ENCODE assay signal across 15 mouse cellular contexts in genomic region chr10:14511904-14512663, GRCm38 (mm10). TPM values are rescaled to one million over a fixed set of nuclear protein-coding genes. Genes with fewer than 3 reads are reported as not detected.
DNase-seq lines count a peak whose midpoint lies in the region; ATAC-seq and TF ChIP-seq lines count a peak whose summit lies in the region.
"Had no signal": no experiment of that assay in that cellular context is flagged by ENCODE, and none has a peak within 500 bp of the region (broad histone marks: within the 10 kb centered on the region; RNA-seq: fewer than 3 reads in every experiment).

No protein-coding gene starts in this region.

- no peak overlapping the region for H3K27ac ChIP-seq in neural tube, embryonic 12.5 days
- H3K27ac ChIP-seq in hindbrain, postnatal 0 days, result no peak overlapping the region
- H3K27ac ChIP-seq: embryonic facial prominence, embryonic 15.5 days; heart, embryonic 10.5 days; layer of hippocampus, adult 2 months; liver, embryonic 15.5 days had no signal

- no peak overlapping the region for H3K4me2 ChIP-seq in neural tube, embryonic 12.5 days (replicated peaks)
- H3K4me2 ChIP-seq in hindbrain, postnatal 0 days (ENCODE audit: low read depth, low read length), result no peak overlapping the region
- H3K4me2 ChIP-seq: embryonic facial prominence, embryonic 15.5 days; liver, embryonic 15.5 days had no signal

- WGBS in neural tube, embryonic 12.5 days, result 18% methylated on average over 2 of the region's 2 CpGs
- 19% methylated on average over 2 of the region's 2 CpGs for WGBS in hindbrain, postnatal 0 days

- peak; percentile 5 for DNase-seq in adrenal gland, postnatal 10 days
- DNase-seq in adrenal gland, postnatal 25 days, result no peak
- DNase-seq in neural tube, embryonic 10.5 days (ENCODE audit: extremely low spot score, low spot score), result no peak
- DNase-seq in hindbrain, postnatal 0 days (ENCODE audit: low spot score), result peak; percentile 9
- peak; percentile 59 for DNase-seq in retina, postnatal 1 day
- no peak for DNase-seq in spleen, adult 12 weeks (ENCODE audit: low spot score)
- DNase-seq in layer of hippocampus, adult 11-12 months (ENCODE audit: low spot score), result no peak
- DNase-seq: cerebellum, adult 18-20 months; kidney, adult 18-20 months had no signal

- ATAC-seq in neural tube, embryonic 12.5 days (ENCODE audit: low FRiP score, low read depth), result peak; percentile 85
- ATAC-seq in hindbrain, postnatal 0 days, result peak; percentile 55; the same call in 1 of the 2 replicates

- H3K4me1 ChIP-seq in neural tube, embryonic 12.5 days, result peaks cover 7% of the 10 kb centered on the region; the same call in 1 of the 2 replicates
- H3K4me1 ChIP-seq in hindbrain, postnatal 0 days (ENCODE audit: insufficient read depth, low read length), result no peaks in the 10 kb centered on the region
- H3K4me1 ChIP-seq: embryonic facial prominence, embryonic 15.5 days; heart, embryonic 10.5 days; liver, embryonic 15.5 days had no signal

- H3K36me3 ChIP-seq in neural tube, embryonic 12.5 days, result no peaks in the 10 kb centered on the region
- no peaks in the 10 kb centered on the region for H3K36me3 ChIP-seq in hindbrain, postnatal 0 days (ENCODE audit: insufficient read depth, low read length)
- H3K36me3 ChIP-seq: embryonic facial prominence, embryonic 15.5 days; heart, embryonic 10.5 days; liver, embryonic 15.5 days had no signal

- no peaks in the 10 kb centered on the region for H3K9me3 ChIP-seq in neural tube, embryonic 12.5 days
- no peaks in the 10 kb centered on the region for H3K9me3 ChIP-seq in hindbrain, postnatal 0 days (ENCODE audit: low read length)
- H3K9me3 ChIP-seq: embryonic facial prominence, embryonic 15.5 days; heart, embryonic 10.5 days; liver, embryonic 15.5 days had no signal

- TF ChIP-seq CTCF in hindbrain, postnatal 0 days (IDR thresholded peaks at IDR 0.05; ENCODE audit: low read depth), result no peak

- H3K4me3 ChIP-seq in neural tube, embryonic 12.5 days, result no peak overlapping the region
- H3K4me3 ChIP-seq in hindbrain, postnatal 0 days (ENCODE audit: low read length), result no peak overlapping the region
- H3K4me3 ChIP-seq: embryonic facial prominence, embryonic 15.5 days; heart, embryonic 10.5 days; layer of hippocampus, adult 2 months; liver, embryonic 15.5 days had no signal

- no peaks in the 10 kb centered on the region for H3K27me3 ChIP-seq in neural tube, embryonic 12.5 days (replicated peaks)
- no peaks in the 10 kb centered on the region for H3K27me3 ChIP-seq in hindbrain, postnatal 0 days (ENCODE audit: insufficient read depth, low read length)
- H3K27me3 ChIP-seq: embryonic facial prominence, embryonic 15.5 days; liver, embryonic 15.5 days had no signal

- H3K9ac ChIP-seq in neural tube, embryonic 12.5 days, result no peak overlapping the region
- no peak overlapping the region for H3K9ac ChIP-seq in hindbrain, postnatal 0 days (replicated peaks; ENCODE audit: low read length)
- H3K9ac ChIP-seq: embryonic facial prominence, embryonic 15.5 days; liver, embryonic 15.5 days had no signal

RNA-seq across cellular contexts. Expression of gene Adgrg6, which starts 33.4 kb away (rescaled TPM):
- total RNA-seq in adrenal gland, postnatal 10 days (2021), result 1 to 10 TPM; 2.0 to 4.7 TPM
- 0.81 and 1.3 TPM in 2 replicates for total RNA-seq in adrenal gland, postnatal 25 days (2021)
- 6.8 and 6.9 TPM in 2 replicates for polyA plus RNA-seq in neural tube, embryonic 12.5 days (2016; fragmentation: Nextera tagmentation; extraction: Ambion mirVana)
- total RNA-seq in hindbrain, postnatal 0 days (2014; rRNA removed), result 5.0 and 6.1 TPM in 2 replicates
- 2.2 and 2.4 TPM in 2 replicates for polyA plus RNA-seq in hindbrain, postnatal 0 days (2015; fragmentation: Nextera tagmentation; extraction: Ambion mirVana)
- total RNA-seq: MEL had no signal

Comparison
In these comparisons a context has a peak if more than half of its experiments do, and no peak if none do; other contexts are left out.
1. DNase-seq: peak in adrenal gland, postnatal 10 days (single experiment), hindbrain, postnatal 0 days (single experiment) and retina, postnatal 1 day (single experiment); none in adrenal gland, postnatal 25 days (single experiment), neural tube, embryonic 10.5 days (single experiment), spleen, adult 12 weeks (single experiment) and layer of hippocampus, adult 11-12 months (single experiment).